Mouse (Mus musculus) layer of hippocampus, postnatal 25 days (tissue): Measurements from ENCODE around the gene 4930562C15Rik. TPM values are rescaled to one million over a fixed set of nuclear protein-coding genes. Genes with fewer than 3 reads are reported as not detected.
A peak's percentile ranks its signal among the peaks of the same experiment; 100 is the strongest.

ENCODE experiments used
- DNase-seq, 2 experiments: peaks; one replicate each; pipeline ENCODE4 v3.0.0; 2022; ENCODE audit warnings: mixed read lengths in 2 of 2, low spot score in 1 of 2; ENCODE audit errors: extremely low spot score in 1 of 2
- total RNA-seq, 2 experiments: library from RNA; stranded (reverse); gene quantifications; 2 replicates each; pipeline ENCODE4 v1.2.3; 2021

4930562C15Rik gene
- total RNA-seq, 2 experiments from 2014 or later, result not detected

DNA sequence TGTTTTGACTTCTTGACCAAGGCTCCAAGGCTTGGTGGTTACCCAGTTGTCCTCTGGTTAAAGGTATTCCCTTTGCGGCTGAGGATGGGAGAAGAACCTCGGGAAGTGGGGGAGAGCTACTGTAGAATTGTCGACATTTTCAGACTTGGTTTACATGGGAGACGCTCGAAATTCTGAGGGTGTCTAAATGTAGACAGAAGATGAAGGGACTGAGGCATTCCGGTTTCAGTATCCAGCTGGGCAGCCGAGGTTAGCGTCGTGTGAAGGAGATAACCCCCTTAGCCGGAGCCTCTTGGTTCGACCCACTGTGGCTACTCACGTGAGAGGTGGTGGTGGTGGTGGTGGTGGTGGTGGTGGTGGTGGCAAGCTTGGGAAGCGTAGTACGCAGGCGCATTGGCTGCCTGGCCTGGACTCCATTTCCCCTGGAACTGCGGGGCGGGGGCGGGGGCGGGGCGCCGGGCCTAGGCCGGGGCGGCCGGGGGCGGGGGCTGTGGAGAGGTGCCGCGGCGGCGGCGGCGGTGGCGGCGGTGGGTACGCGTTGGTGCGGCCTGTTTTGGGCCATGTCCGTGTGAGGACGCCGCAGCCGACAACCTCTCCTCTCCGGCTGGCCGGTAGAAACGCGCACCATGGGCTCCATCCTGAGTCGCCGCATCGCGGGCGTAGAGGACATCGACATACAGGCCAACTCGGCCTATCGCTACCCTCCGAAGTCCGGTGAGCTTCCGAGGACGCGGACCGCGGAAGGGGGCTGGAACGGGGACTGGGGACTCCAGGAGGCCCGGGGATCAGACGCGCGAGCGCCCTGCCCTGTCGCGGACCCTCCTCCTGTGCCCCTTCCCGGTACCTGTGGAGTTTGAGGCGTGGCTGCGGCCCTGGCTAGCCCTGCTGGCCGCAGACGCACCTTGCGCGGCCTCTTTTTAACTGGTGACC, 50.8 kb downstream of the 4930562C15Rik start, which contains the start of gene Mgrn1:
Mgrn1 (plus strand) TSS at position 490 of the 930 bp plus-strand sequence.
- peak; percentile 66 to 72 for DNase-seq

- DNase-seq, result no peak
Measured at GRCm38 (mm10) chr16:4886690-4887020, 51.4 kb downstream of the 4930562C15Rik start.

- no peak for DNase-seq
Measured at GRCm38 (mm10) chr16:4890201-4890709, 55.0 kb downstream of the 4930562C15Rik start.

DNA sequence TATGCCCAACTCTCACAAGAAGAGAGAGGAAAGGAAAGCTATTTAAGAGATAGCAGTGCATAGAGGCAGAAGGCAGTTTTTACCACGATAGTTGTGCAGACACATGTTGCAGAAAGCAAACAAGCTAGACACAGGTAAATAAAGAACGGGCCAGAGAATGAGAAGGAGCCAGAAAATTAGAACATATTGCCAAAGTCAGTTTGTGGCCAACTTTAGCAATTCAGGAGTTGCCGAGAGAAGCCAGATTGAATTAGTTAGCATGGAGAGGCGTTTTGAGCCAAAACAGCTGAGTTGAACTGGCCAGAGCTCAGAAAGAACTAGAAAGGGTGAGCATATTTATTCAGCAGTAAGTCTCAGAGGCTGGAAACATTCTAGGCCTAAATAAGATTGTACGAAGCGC, 57.0 kb downstream of the 4930562C15Rik start:
- DNase-seq, result no peak

- no peak for DNase-seq
Measured at GRCm38 (mm10) chr16:4894201-4894908, 59.1 kb downstream of the 4930562C15Rik start.

GRCm38 (mm10) chr16:4896249-4897027, 61.2 kb downstream of the 4930562C15Rik start:
- DNase-seq, result no peak

- no peak for DNase-seq
Measured at GRCm38 (mm10) chr16:4897146-4897730, 62.0 kb downstream of the 4930562C15Rik start.

DNA sequence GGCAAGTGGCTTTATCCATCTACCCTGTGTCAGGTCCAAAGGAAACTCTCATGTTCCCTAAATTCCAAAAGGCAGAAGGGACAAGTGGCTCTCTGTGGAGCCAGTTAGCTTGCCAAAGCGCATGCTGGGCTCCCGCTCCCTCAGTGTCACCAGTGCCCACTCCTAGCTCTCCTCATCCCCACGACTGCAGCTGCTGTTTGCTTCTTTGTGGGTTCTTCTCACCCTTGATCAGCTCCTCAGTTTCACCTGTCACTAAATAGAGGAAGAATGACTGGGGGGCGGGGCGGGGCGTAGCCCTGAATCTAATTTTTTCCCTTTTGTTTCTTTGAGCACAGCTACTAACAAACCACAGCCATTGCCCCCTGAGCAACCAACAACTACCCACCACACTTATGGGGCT, 63.7 kb downstream of the 4930562C15Rik start:
- DNase-seq, result no peak

DNA sequence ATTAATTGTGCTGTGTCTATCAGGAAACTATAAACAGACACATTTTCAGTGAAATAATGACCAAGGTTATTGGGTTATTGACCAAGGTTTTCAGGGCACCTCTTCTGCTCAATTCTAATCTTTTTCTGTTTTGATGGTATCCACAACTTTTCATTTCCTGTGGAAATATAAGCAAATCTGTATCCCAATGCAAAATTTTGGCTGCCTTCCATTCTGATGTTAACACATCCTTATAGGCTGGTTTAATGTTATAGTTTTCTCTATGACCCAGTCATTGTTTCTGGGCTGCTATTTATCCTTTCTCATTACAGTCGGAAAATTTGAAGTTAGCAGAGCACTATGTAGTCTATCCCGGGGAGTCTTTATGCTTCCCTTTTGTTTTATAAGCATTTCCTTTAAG, 64.5 kb downstream of the 4930562C15Rik start:
- DNase-seq, result no peak

GRCm38 (mm10) chr16:4901167-4901566, 66.0 kb downstream of the 4930562C15Rik start:
- DNase-seq, result no peak

DNA sequence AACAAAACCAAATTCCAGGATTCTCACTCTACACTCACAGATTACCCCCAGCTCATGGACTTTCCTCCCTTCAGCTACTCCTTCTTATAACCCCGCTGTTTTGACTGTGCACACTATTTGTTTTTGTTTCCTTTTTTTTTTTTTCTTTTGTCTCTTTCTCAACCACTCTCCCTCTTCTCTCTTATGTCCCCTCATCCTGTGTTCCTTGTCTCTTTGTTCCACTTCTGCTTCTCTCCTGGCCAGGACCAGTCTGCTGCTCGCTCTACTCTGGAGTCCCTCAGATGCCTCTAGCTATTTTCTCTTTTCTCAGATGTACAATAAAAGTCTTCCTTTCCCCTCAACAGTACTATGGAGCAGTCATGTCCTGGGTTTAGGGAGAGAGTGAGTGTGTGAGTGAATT, 67.2 kb downstream of the 4930562C15Rik start:
- DNase-seq, result no peak

GRCm38 (mm10) chr16:4903491-4904102, 68.4 kb downstream of the 4930562C15Rik start:
- DNase-seq, result no peak

DNA sequence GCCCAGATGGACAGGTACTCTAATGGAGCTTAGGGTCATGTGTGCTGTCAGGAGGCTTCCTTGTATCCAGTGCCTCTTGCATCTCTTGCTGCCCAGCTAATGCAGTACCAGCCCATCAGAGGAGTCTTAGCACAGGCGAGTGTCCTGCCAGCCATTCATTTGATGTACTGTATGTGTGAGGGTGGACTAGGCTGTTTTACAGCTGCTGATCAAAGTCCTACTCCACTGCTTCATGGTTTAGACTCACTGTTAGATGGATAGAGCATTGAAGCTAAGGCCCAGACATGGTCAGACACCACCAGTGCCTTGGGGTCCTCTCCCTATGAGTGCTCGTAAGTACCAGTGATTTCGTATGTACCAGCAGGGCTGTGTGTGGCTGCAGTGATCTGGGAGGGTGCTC, 69.7 kb downstream of the 4930562C15Rik start:
- no peak for DNase-seq

DNA sequence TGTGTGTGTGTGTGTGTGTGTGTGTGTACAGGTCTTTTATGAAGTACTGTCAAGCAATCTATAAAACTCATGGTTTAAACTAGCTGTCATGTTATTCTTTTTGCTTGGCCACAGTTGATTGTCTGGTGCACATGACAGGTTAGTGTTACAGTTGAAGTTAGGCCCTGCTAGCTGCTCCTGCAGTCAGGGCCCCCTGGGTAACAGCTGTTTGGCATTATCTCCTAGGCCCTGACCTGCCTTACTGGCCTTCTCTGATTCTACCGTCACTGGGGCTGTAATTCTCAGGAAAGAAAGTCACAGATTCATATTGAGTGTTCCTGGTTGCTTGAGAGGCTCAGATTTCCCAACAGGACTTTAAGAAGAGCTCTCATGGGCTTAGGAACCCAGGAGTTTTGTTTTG, 70.4 kb downstream of the 4930562C15Rik start:
- no peak for DNase-seq

GRCm38 (mm10) chr16:4906559-4906958, 71.3 kb downstream of the 4930562C15Rik start:
- no peak for DNase-seq

DNA sequence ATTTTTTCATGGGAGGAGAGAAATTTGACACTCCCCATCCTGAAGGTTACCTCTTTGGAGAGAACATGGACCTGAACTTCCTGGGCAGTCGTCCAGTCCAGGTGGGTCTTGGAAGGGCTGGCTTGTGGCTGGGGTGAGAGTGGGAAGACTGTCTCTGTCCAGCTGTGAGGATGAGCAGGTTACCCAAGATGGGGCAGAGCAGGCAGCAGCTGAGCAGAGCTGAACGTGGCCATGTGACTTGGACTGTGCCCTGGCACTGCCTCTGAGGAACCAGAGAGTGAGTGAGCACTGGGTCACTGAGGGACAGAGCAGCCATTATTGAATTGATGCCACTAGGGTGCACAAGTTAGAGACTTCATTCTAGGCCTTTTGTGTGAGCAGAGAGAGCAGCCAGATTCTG, 72.2 kb downstream of the 4930562C15Rik start:
- DNase-seq, result no peak

DNA sequence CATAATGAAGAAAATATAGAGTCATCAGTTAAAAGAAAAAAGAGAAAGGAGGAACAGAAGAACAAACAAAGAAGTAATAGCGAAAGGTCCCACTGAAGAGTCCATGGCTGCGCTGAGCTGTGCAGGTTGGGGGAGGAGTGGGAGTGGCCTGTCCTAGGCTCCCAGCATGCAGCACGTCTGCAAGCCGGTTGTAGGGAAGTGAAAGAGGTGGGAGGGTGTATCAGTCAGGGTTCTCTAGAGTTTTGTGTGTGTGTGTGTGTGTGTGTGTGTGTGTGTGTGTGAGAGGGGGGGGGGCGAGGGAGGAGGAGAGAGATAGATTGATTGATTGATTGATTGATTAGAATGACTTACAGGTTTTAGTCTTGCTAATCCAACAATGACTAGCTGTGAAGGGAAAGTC, 72.8 kb downstream of the 4930562C15Rik start:
- DNase-seq, result no peak

- no peak for DNase-seq
Measured at GRCm38 (mm10) chr16:4909745-4910144, 74.5 kb downstream of the 4930562C15Rik start.

- no peak for DNase-seq
Measured at GRCm38 (mm10) chr16:4910758-4911157, 75.5 kb downstream of the 4930562C15Rik start.
